Mouse (Mus musculus): ENCODE measurements around the gene Oser1.

The Oser1 gene

DNA sequence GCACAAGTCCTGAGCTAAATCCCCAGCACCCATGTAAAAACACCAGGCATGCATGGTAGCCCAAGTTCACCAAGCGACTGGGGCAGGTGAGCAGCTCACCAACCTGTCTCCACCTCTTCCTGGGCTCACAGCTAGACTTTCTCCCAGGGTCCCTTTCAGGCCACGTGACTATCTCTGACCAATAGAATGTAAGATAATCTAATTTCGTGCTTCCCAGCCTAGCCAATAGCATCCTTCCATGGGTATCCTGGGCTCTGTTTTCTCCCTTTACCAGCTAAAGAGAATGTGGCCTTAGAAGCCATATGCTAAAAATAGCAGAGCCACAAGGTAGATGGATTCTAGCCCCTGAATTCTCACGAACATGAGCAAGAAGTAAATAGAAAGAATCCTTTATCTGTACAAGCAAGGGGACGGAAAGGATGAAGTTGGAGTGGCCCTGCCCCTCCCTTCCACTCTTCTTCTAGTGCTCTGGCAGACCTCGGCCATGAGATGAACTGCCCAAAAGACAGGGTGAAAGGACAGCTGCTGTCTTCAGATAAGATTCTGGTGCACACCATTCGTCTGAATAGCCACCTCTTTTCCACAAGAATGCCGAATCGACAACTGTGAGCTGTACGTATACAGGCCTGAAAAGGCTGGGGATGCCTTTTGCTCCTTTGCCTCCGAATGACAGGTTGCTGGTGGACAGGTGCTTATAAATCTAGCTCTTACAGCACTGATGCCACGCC, 68.2 kb downstream of the Oser1 start:
- DNase-seq (ENCODE audit: low spot score) = no peak

Measured in T-cell, adult 2 months (primary cell).